Mouse (Mus musculus) stomach, embryonic 15.5 days (tissue): ENCODE measurements around the gene Lars2. TPM values are rescaled to one million over a fixed set of nuclear protein-coding genes. Genes with fewer than 3 reads are reported as not detected.

Experiments used
- ATAC-seq: fragments of 200-750 bp; cut with Nextera tagmentation; 2 replicates; pipeline ENCODE4 v1.8.0; 2017; ENCODE audit warnings: low read depth, moderate number of reproducible peaks, moderate TSS enrichment; ENCODE audit not compliant: insufficient read depth, low FRiP score
- H3K27ac ChIP-seq: fragments of 300-500 bp; sonication (generic); 2 replicates; pipeline ENCODE4 v1.5.1; 2015; ENCODE audit warnings: mild to moderate bottlenecking, inconsistent platforms
- H3K27me3 ChIP-seq: fragments of 300-500 bp; sonication (generic); replicated peaks from 2 replicates; pipeline ENCODE4 v1.6.1; 2015; ENCODE audit warnings: inconsistent platforms
- H3K36me3 ChIP-seq: fragments of 300-500 bp; sonication (generic); 2 replicates; pipeline ENCODE4 v1.6.1; 2015; ENCODE audit warnings: inconsistent platforms
- H3K4me1 ChIP-seq: fragments of 300-500 bp; sonication (generic); 2 replicates; pipeline ENCODE4 v1.6.1; 2015; ENCODE audit warnings: inconsistent platforms
- H3K4me2 ChIP-seq: fragments of 300-500 bp; sonication (generic); 2 replicates; pipeline ENCODE4 v1.6.1; 2015; ENCODE audit warnings: mild to moderate bottlenecking, inconsistent platforms
- H3K4me3 ChIP-seq: fragments of 300-500 bp; sonication (generic); replicated peaks from 2 replicates; pipeline ENCODE4 v1.5.1; 2015; ENCODE audit warnings: inconsistent platforms
- H3K9ac ChIP-seq: fragments of 300-500 bp; sonication (generic); 2 replicates; pipeline ENCODE4 v1.6.1; 2015; ENCODE audit warnings: inconsistent platforms
- H3K9me3 ChIP-seq: fragments of 300-500 bp; sonication (generic); 2 replicates; pipeline ENCODE4 v1.6.1; 2016; ENCODE audit warnings: inconsistent platforms
- WGBS: fragments of 180-500 bp; shearing (Covaris S2); methylation state at CpG from one replicate; pipeline ENCODE4 v1.1.7; 2015; 5-methylcytosine and 5-hydroxymethylcytosine counted together
- polyA plus RNA-seq: library from polyadenylated mRNA; unstranded; fragments of >200 nt; fragmentation: Nextera tagmentation; extraction: Ambion mirVana; gene quantifications from 2 replicates; pipeline ENCODE4 v1.2.1, GENCODE M21; 2015

Lars2 gene
- polyA plus RNA-seq, 1 experiment from 2014 or later: 1,059 TPM

DNA sequence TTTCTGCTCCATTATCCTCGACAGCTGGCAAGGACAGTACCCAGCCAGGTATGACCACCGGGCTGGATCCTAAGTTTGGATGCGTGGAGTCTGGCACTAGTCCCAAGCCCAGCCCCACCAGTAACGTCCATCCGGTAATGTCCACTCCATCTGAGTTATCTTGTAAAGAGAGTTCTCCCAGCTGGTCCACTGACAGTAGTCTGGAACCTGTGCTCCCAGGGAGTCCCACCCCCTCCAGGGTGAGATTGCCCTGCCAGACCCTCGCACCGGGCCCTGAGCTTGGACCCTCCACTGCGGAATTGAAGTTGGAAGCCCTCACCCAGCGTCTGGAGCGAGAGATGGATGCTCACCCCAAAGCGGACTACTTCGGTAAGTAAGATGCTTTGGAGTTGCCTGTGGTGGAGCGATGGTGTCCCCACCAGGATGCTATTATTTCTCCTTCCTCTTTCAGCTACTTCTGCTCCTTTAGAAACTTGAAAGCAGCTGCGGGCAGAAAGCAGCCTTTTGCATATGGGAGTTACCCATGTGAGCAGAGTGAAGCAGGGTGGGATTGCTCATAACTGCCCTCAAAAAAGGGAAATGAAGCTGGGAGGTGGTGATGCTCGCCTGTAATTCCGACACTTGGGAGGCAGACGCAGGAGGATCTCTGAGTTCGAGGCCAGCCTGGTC, 113.7 kb downstream of the Lars2 start:
- Histone ChIP-seq H3K4me2 (peak overlapping the region; percentile 96), H3K9ac (peak overlapping the region; percentile 24; the same call in 1 of the 2 replicates), H3K4me3 (peak overlapping the region; percentile 68), H3K36me3 (no peaks in the 10 kb centered on the region; the same call in 1 of the 2 replicates), H3K27me3 (no peaks in the 10 kb centered on the region), H3K4me1 (peaks cover 38% of the 10 kb centered on the region), H3K27ac (no peak overlapping the region), H3K9me3 (no peaks in the 10 kb centered on the region)
- no peak for ATAC-seq
- WGBS: 63% methylated on average over 18 of the region's 18 CpGs

DNA sequence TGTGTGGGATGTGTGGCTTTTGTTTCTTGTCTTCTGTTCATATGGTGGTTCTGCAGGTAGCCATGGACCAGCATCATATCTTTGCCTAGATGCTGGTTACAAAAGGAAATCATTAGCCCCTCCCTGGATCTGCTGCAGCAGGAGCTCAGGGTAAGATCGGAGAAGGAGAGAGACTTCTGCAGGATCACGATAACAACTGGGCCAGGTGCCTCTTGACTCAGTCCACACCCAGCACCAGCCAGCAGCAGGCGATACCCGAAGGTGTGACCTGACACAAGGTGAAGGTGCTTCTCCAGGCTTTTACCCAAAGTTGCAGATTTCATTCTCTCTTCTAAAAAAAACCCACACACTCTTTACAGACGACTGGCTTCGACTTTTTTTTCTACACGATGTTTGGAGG, 114.4 kb downstream of the Lars2 start:
- H3K36me3 ChIP-seq: no peaks in the 10 kb centered on the region; the same call in 1 of the 2 replicates
- 36% methylated on average over 7 of the region's 7 CpGs for WGBS
- peak overlapping the region; percentile 68 for H3K4me3 ChIP-seq
- ATAC-seq: peak; percentile 50; the same call in 1 of the 2 replicates
- no peaks in the 10 kb centered on the region for H3K27me3 ChIP-seq
- peak overlapping the region; percentile 96 for H3K4me2 ChIP-seq
- no peak overlapping the region for H3K27ac ChIP-seq
- no peaks in the 10 kb centered on the region for H3K9me3 ChIP-seq
- no peak overlapping the region for H3K9ac ChIP-seq
- H3K4me1 ChIP-seq: peaks cover 44% of the 10 kb centered on the region

DNA sequence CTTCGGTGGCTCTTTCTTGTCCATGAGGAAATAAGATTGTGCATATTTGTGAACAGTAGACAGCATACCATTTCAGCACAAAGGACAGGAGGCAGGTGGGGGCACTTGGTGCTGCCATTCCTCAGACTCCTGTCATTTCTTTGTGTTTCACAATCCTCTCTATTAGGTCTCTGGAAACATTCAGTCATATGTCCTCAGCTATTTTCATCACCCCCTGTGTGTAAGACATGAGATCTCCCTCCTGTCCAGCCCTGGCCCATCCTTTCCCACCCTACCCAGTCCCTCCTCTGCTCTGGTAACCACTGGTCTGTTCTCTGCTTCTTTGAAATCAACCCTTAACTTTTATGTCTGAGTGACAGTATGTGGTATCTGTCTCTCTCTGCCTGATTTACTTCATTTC, 116.9 kb downstream of the Lars2 start:
- Histone ChIP-seq H3K9me3 (no peaks in the 10 kb centered on the region), H3K27ac (no peak overlapping the region), H3K9ac (no peak overlapping the region), H3K4me3 (no peak overlapping the region), H3K36me3 (no peaks in the 10 kb centered on the region; the same call in 1 of the 2 replicates), H3K4me2 (no peak overlapping the region), H3K27me3 (no peaks in the 10 kb centered on the region), H3K4me1 (peaks cover 54% of the 10 kb centered on the region)
- 87% methylated on average over 1 of the region's 1 CpGs for WGBS
- no peak for ATAC-seq

DNA sequence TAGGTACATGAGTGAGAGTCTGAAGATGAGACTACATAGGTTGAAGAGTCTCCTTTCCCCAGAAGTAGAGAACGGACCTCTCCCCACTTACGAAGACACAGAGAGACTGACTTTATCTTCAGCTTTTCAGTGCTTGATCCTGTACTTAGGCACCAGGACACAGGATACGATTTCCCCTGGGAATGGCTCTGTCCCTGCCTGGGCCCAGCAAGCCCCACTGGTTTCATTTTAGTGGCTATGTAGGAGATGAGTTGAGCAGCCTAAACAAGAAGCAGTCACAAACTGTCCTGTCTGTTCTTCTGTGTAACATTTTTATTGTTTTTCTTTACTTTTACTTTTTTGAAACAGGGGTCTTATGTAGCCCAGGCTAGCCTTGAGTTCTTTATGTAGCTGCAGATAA, 118.1 kb downstream of the Lars2 start:
- H3K9ac ChIP-seq: no peak overlapping the region
- no peak overlapping the region for H3K27ac ChIP-seq
- no peaks in the 10 kb centered on the region; the same call in 1 of the 2 replicates for H3K36me3 ChIP-seq
- no peaks in the 10 kb centered on the region for H3K9me3 ChIP-seq
- no peak overlapping the region for H3K4me2 ChIP-seq
- peaks cover 53% of the 10 kb centered on the region for H3K4me1 ChIP-seq
- 92% methylated on average over 3 of the region's 3 CpGs for WGBS
- H3K27me3 ChIP-seq: no peaks in the 10 kb centered on the region
- no peak for ATAC-seq
- H3K4me3 ChIP-seq: no peak overlapping the region

DNA sequence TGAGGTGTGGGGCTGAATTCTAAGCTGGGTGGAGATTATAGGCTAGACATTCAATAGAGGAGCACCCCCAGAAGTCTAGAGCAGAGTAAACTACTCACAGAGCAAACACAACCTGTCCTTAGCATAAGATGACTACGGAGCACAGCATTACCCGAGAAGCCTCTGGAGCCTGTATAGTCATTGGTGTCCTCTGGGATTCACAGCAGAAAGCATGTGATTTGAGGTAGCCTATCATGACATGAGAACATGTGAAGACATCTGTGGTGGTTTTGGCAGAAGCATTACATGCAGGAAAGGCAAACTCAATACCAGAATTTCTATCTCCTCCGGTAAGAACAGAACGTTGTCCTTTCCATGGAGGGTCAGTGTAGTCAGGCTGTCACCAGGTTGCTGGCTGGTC, 118.8 kb downstream of the Lars2 start:
- H3K4me1 ChIP-seq: peaks cover 52% of the 10 kb centered on the region
- H3K36me3 ChIP-seq: no peaks in the 10 kb centered on the region; the same call in 1 of the 2 replicates
- H3K27me3 ChIP-seq: no peaks in the 10 kb centered on the region
- no peaks in the 10 kb centered on the region for H3K9me3 ChIP-seq
- 92% methylated on average over 4 of the region's 4 CpGs for WGBS
- H3K4me3 ChIP-seq: no peak overlapping the region
- H3K9ac ChIP-seq: no peak overlapping the region
- no peak overlapping the region for H3K4me2 ChIP-seq
- no peak for ATAC-seq
- H3K27ac ChIP-seq: no peak overlapping the region

DNA sequence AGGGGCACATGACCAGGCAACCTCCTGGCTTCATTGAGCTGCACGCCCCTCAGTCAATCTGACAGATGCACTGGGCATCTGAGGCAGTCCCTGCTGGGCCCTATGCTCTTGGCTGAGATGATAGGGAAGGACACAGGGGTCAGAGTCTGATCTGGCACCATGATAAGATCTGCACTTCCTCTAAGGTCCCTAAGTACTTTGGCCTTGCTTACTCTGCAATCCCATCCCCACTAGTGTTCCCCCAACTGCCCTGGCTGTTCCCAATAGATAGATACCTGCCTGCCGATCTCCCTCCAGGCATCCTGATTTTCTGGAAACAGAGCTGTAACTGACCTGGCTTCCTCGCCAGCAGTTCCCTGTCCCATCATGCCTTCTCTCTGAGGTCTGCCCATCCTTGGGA, 119.9 kb downstream of the Lars2 start:
- Histone ChIP-seq H3K4me1 (peaks cover 53% of the 10 kb centered on the region), H3K4me3 (no peak overlapping the region)

DNA sequence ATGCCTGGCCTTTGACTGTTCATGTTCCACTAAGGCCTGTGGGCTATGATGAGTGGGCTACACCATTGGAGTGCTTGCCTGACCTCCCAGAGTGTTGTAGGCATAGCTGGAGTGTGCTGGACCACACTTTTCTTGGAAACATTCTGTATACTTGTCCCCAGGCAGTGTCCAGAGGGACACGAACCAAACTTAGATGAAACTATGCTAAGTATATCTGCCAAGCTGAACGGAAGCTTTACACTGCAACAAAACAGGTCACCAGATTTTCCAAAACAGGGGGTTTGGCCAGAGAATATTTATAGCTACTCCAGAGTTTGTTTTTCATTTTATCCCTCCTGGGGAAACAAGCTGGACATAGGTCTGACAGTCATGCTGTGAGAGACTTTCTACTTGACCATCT, 122.3 kb downstream of the Lars2 start:
- WGBS: 62% methylated on average over 2 of the region's 2 CpGs
- no peak for ATAC-seq
- Histone ChIP-seq H3K36me3 (no peaks in the 10 kb centered on the region; the same call in 1 of the 2 replicates), H3K27me3 (no peaks in the 10 kb centered on the region), H3K9me3 (no peaks in the 10 kb centered on the region), H3K4me2 (no peak overlapping the region), H3K4me1 (peaks cover 53% of the 10 kb centered on the region), H3K9ac (no peak overlapping the region), H3K4me3 (no peak overlapping the region), H3K27ac (no peak overlapping the region)

More for the DNA sequence above, 119.9 kb downstream of the Lars2 start:
- ATAC-seq: no peak
- no peak overlapping the region for H3K9ac ChIP-seq
- H3K4me2 ChIP-seq: no peak overlapping the region
- H3K27me3 ChIP-seq: no peaks in the 10 kb centered on the region
- 68% methylated on average over 3 of the region's 3 CpGs for WGBS
- H3K9me3 ChIP-seq: no peaks in the 10 kb centered on the region
- H3K36me3 ChIP-seq: no peaks in the 10 kb centered on the region; the same call in 1 of the 2 replicates
- H3K27ac ChIP-seq: no peak overlapping the region

DNA sequence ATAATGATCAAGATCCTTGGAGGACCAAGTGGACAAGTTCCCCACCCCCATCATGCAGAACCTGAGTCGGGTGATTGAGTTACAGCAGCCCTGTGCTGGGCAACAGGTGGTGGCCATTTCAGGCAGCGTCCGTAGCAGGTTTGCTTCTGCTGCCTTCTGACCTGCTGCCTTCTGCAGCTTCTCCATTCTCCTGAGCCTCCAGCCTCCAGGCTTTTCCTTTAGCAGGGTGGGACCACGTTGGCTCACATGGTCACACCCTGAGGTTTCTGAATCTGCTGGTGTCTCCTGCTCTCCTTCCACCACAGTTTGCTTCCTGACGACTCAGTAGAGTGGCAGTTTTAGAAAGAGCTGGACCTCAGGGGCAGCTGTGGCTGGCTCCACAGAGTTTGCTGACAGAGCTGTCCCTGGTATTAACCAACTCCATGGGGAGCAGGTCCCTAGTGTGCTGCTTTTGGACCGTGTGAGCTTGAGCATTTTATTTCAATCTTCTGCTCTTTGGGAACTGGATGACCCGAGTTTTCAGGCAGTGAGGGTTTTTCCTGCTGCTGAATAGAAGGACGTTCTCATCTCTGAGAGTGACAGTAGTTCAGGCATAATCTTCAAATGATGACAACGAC, 123.1 kb downstream of the Lars2 start:
- Histone ChIP-seq H3K9me3 (no peaks in the 10 kb centered on the region), H3K4me2 (no peak overlapping the region), H3K9ac (no peak overlapping the region), H3K4me3 (no peak overlapping the region), H3K27me3 (no peaks in the 10 kb centered on the region), H3K36me3 (no peaks in the 10 kb centered on the region; the same call in 1 of the 2 replicates), H3K4me1 (peaks cover 50% of the 10 kb centered on the region), H3K27ac (no peak overlapping the region)
- 55% methylated on average over 9 of the region's 9 CpGs for WGBS
- ATAC-seq: no peak

DNA sequence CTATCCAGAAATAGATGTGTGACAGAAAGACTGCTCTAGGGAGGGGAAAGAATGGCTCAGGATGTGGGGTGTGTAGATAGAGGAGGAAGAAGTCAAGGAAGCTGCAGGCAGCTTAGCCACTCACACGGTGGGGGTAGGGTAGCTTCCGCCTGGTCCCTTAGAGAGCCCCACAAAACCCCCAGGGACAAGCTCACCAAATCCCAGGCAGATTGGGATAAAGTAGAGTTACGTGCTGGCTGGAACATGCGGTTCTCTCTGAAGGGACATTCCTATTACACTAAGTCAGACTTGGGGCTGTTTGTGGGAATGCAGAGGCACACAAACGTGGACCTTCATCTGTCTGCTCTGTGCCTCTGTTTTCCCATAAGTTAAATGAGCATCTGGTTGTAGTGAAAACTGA, 124.2 kb downstream of the Lars2 start:
- no peaks in the 10 kb centered on the region for H3K9me3 ChIP-seq
- WGBS: 56% methylated on average over 5 of the region's 5 CpGs
- H3K36me3 ChIP-seq: no peaks in the 10 kb centered on the region
- peaks cover 48% of the 10 kb centered on the region for H3K4me1 ChIP-seq
- ATAC-seq: 0 out of 2 replicates have a peak, but pooled peaks have one; percentile 18
- H3K4me2 ChIP-seq: no peak overlapping the region
- no peak overlapping the region for H3K4me3 ChIP-seq
- no peak overlapping the region for H3K9ac ChIP-seq
- H3K27ac ChIP-seq: peak overlapping the region; percentile 48; the same call in 1 of the 2 replicates
- H3K27me3 ChIP-seq: no peaks in the 10 kb centered on the region

DNA sequence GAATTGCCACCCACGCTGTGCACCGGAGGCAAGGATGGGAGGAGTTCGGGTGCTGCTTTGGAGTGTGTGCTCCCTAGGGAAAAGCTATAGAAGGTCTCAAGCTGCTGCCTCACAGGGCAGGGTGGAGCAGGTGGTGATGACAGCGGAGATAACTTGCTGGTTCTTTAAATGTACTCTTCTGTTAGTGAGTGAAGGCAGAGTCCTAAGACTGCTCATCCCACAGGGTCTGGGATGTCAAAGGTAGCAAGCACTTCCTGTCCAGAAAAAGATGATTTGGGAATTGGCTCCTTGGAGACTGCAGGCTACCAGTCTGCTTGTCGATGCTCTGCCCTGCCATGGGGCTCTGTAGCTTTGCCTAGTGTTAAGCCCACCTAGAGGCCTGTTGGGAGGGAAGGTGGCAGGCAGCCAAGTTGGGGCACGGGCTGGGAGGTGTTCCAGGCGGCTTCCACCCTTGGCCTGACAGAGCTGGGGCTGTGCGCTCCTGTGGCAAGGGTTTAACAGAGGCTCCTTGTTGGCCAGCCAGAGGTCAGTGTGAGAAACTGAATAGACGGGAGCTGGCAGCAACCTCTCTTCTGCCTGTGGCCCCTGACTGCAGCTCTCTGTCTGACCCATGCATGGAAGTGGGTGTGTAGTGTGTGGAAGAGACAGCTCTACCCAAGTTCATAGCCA, 125.3 kb downstream of the Lars2 start:
- ATAC-seq: peak; percentile 73
- peak overlapping the region; percentile 28 for H3K27ac ChIP-seq
- no peaks in the 10 kb centered on the region for H3K27me3 ChIP-seq
- no peak overlapping the region for H3K4me3 ChIP-seq
- 59% methylated on average over 9 of the region's 9 CpGs for WGBS
- H3K9ac ChIP-seq: no peak overlapping the region
- H3K4me2 ChIP-seq: no peak overlapping the region
- no peaks in the 10 kb centered on the region for H3K9me3 ChIP-seq
- H3K4me1 ChIP-seq: peaks cover 40% of the 10 kb centered on the region
- H3K36me3 ChIP-seq: no peaks in the 10 kb centered on the region

DNA sequence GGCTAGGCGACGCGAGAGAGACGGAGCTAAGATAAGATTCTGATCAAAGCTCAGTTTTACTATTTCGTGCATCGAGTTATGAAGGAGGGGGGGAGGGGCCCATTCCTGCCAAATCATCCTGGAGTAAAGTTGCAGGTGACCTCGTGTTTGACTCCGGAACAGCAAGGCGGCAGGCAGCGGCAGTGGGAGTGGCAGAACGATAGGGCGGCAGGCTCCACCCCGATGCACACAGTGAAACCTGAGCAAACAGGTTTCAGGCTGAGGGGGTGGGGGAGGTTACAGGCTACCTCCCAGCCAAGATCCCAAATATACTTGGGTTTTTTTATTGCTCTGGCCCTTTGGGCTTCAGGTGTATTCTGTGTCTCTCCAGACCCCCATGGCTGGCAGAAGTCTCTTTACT, 129.9 kb downstream of the Lars2 start:
- Histone ChIP-seq H3K4me2 (peak overlapping the region; percentile 30), H3K4me3 (no peak overlapping the region), H3K27me3 (no peaks in the 10 kb centered on the region), H3K27ac (peak overlapping the region; percentile 61; the same call in 1 of the 2 replicates), H3K9me3 (no peaks in the 10 kb centered on the region), H3K9ac (no peak overlapping the region), H3K4me1 (peaks cover 17% of the 10 kb centered on the region), H3K36me3 (no peaks in the 10 kb centered on the region)
- 18% methylated on average over 13 of the region's 13 CpGs for WGBS
- peak; percentile 56; the same call in 1 of the 2 replicates for ATAC-seq

DNA sequence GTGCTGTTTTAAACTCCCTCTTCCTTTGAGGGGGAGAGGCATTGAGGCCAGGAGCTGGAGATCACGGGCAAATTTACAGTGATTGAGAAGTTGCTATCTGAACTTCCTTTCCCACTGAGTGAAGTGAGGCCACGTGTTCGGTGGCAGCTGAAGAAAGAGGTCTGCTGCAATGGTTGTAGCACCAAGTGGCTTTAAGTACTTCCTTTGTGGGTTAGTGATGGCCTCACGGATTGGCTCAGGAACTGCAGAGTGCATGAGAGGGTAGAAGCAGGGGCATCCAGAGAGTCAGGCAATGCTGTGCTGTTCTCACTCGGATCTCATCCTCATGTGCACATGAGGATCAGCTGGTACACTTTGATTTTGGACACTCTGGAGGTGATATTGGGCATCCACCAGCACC, 131.2 kb downstream of the Lars2 start:
- H3K27ac ChIP-seq: 0 out of 2 replicates have a peak overlapping the region, but pooled peaks have one; percentile 7
- ATAC-seq: no peak
- H3K27me3 ChIP-seq: no peaks in the 10 kb centered on the region
- H3K36me3 ChIP-seq: peaks cover 2% of the 10 kb centered on the region; the same call in 1 of the 2 replicates
- H3K9me3 ChIP-seq: no peaks in the 10 kb centered on the region
- H3K4me1 ChIP-seq: peaks cover 8% of the 10 kb centered on the region; the same call in 1 of the 2 replicates
- H3K4me3 ChIP-seq: no peak overlapping the region
- WGBS: 56% methylated on average over 5 of the region's 5 CpGs
- no peak overlapping the region for H3K9ac ChIP-seq
- no peak overlapping the region for H3K4me2 ChIP-seq
